Mouse (Mus musculus): ENCODE data around the gene Arhgap24. TPM values are rescaled to one million over a fixed set of nuclear protein-coding genes. Genes with fewer than 3 reads are reported as not detected.

The Arhgap24 gene
- total RNA-seq, 2 experiments from 2014 or later: 17.2 to 33.0 TPM

GRCm38 (mm10) chr5:102726985-102727384, 245.8 kb downstream of the Arhgap24 start:
- intact Hi-C loops (cut with DNase I): no loop called here
- DNase-seq: no peak

DNA sequence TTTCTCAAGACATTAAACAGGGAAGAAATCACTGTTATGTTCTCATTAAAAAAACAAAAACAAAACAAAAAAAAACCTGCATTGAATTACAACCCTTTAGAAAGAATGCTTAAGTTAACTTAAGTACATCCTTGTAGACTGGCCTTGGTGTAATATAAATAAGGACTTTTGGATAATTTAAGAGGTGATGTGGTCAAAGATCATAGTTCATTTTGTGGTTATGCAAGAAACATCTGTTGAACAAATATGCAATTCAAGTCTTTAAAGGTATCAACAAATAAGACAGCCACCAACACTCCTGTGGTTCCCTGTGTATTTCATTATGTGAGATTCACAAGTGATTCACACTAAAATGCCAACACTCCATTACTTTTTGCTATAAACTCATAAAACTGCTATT, 247.3 kb downstream of the Arhgap24 start:
- intact Hi-C loops (cut with DNase I): no loop called here
- DNase-seq: no peak

DNA sequence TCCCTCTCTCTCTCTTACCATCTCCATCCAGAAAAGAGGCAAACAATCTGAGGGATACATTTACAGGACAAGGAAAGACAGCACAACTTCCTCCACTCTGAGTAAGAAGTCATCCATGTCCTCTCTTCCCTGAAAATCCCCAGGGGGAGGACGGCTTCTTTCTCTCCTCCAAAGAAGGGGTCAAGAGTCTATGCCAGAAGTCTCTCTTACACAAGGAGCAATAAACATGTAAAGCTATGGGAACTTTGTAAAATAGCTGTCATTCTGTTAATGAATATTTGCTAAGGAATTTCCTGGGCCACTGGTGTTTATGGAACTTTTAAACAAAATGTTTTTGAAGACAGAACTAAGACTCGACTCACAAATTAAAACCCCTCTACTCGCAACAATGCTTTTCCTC, 248.3 kb downstream of the Arhgap24 start:
- intact Hi-C loops (cut with DNase I): no loop called here
- no peak for DNase-seq

- intact Hi-C loops (cut with DNase I): no loop called here
- no peak for DNase-seq
These were observed 254.9 kb downstream of the Arhgap24 start for GRCm38 (mm10) chr5:102736131-102736530.

GRCm38 (mm10) chr5:102742554-102743255, 261.5 kb downstream of the Arhgap24 start:
- intact Hi-C loops (cut with DNase I): no loop called here
- DNase-seq: no peak

GRCm38 (mm10) chr5:102743436-102743835, 262.2 kb downstream of the Arhgap24 start:
- intact Hi-C loops (cut with DNase I): no loop called here
- DNase-seq: no peak

GRCm38 (mm10) chr5:102744051-102744450, 262.9 kb downstream of the Arhgap24 start:
- DNase-seq: no peak
- intact Hi-C loops (cut with DNase I): no loop called here

GRCm38 (mm10) chr5:102748146-102748545, 267.0 kb downstream of the Arhgap24 start:
- no peak for DNase-seq
- intact Hi-C loops (cut with DNase I): no loop called here

DNA sequence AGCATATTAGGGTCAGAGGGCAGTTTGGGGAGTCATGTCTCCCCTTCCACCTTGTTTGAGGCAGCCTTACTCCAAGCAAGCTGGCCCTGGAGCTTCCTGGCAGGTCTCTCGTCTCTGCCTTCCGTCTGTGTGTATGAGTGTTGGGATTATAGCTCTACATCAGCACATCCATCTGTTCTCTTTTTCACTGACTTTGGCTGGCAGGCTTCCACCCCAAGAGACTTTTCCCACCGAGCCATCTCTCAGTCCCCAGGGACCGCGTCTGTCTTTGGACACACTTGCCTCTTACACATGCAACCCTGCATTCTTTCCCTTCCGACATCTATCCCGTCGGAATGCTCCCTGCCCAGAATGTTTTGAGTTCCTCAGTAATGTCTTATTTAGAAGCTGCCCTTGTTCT, 267.8 kb downstream of the Arhgap24 start:
- DNase-seq: no peak
- intact Hi-C loops (cut with DNase I): no loop called here

- intact Hi-C loops (cut with DNase I): no loop called here
- DNase-seq: no peak
These were observed 269.5 kb downstream of the Arhgap24 start for GRCm38 (mm10) chr5:102750674-102751073.

- no peak for DNase-seq
- intact Hi-C loops (cut with DNase I): no loop called here
These were observed 270.6 kb downstream of the Arhgap24 start for GRCm38 (mm10) chr5:102751661-102752307.

DNA sequence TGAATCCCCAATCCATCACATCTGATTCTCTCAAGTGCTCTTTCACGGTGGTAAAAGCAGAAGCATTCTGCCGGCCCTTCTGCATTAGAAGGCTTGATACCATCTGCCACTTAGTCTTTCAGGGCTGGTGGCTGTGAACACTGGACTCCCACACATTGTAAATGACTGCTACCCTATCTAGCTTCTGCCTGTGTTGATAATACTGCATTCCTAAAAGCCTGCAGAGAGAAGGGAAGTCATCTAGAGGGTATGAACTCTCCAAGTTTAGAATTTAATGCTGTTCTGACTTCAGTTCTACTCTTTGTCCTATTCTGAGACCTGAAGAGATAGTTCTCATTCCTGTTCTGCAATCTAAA, 271.1 kb downstream of the Arhgap24 start:
- intact Hi-C loops (cut with DNase I): no loop called here

DNA sequence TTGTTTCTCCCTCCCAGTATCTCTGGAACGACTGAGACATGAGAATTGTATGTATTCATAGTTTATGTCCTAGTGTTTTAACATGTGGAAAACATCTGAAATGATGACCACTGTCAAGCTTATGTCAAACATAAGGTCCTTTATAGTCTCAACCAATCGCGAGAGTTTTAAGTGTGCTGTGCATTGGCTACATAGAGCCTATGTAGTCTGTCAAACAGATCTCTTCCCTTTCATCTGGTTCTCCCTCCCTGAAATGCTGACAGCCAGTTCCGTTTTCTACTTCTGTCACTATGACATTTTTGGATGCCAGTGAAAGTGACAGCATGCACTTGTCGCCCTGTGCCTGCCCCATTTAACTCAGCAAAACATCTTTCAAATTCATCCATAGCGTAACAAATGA, 275.8 kb downstream of the Arhgap24 start:
- DNase-seq: no peak
- intact Hi-C loops (cut with DNase I): no loop called here

More for the DNA sequence above, 271.1 kb downstream of the Arhgap24 start:
- DNase-seq: no peak

GRCm38 (mm10) chr5:102765694-102766093, 284.5 kb downstream of the Arhgap24 start:
- intact Hi-C loops (cut with DNase I): loop anchor here (5.0 kb wide), 3 partner anchors 58 to 107 kb away; no protein-coding TSS in a partner anchor
- DNase-seq: no peak

DNA sequence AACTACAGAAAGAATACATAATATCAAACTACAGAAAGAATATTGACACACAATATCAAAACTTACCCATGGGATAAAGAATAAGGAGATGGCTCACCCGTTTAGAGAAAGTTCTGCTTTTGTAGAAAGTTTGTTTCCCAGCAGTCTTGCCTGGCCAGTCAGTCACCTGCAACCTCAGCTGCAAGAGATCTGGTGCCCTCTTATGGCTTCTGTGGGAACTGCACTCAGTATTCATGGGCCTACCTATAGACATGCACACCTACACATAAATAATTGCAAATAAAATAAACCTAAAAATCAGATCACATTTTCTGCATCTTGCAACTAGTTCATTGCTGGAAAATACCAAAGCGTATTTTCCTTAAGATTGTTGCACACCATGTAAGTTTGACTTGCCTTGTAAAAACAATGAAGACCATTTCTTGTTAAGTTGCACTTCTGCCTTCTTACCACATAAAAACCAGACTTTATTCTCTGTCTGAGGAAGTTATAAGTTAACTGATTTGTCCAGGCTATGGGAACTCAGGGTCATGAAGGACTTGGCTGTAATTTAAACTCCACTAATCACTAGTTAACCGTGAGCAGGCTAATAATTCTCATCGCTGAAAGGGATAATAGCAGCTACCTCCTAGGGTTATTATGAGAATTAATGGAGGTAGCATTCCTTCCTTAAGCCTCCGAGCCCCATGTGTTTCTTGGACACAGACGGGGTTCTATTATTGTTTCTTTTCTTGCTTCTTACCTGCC, 285.3 kb downstream of the Arhgap24 start:
- intact Hi-C loops (cut with DNase I): loop anchor here (5.0 kb wide), 3 partner anchors 59 to 106 kb away; no protein-coding TSS in a partner anchor
- DNase-seq: peak in 1 of 2 experiments; percentile 54

DNA sequence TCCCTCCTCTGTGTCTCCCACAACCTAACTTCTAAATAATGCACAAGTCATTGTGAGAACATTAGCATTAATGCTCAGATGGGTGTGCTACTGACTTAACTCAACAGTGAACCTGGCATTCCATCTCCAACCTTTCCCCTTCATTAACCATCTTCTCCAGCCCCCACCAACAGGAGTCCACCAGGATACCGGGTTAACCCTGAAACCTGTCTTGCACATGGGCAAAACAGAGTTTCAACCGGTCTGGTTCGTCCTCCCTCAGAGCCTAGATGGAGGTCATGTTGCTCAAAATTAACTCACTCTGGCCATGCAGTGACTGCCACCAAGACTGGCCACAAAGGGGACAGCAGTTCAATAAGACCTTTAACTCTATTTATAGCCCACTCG, 285.9 kb downstream of the Arhgap24 start:
- DNase-seq: no peak
- intact Hi-C loops (cut with DNase I): loop anchor here (5.0 kb wide), 3 partner anchors 60 to 105 kb away; no protein-coding TSS in a partner anchor

- no peak for DNase-seq
- intact Hi-C loops (cut with DNase I): loop anchor here (5.0 kb wide), 3 partner anchors 61 to 104 kb away; no protein-coding TSS in a partner anchor
These were observed 286.6 kb downstream of the Arhgap24 start for GRCm38 (mm10) chr5:102767822-102768221.

DNA sequence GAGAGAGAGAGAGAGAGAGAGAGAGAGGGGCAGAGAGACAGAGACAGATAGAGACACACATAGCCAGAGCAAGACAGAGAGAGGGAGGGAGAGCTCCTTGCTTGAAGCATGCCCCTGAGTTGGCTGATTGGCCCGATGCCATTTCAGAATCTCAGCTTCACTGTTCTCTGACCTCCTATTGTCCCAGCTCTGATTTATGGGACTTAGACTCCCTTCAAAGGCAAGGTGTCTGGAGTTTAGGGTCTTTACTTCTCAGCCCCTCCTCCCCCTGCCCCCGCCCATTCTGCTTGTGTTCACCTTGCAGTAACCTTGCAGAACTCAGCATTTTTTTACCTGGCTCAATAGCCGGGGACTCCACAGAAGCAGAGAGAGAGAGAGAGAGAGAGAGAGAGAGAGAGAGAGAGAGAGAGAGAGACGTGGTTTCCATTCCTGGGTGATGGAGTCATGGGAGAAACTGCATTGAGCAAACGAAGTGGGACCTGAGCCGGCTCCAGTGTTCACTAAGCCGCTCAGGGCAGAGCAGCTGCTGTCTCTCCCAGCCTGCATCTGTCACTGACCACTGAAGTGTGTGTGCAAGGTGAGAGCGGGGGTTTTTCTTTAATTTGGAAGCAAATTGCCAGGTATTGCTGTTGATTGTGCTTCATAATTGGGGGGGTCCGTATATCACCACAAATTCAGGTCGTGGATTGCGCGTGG, 287.3 kb downstream of the Arhgap24 start:
- intact Hi-C loops (cut with DNase I): loop anchor here (5.0 kb wide), 3 partner anchors 61 to 104 kb away; no protein-coding TSS in a partner anchor
- peak in 1 of 2 experiments; percentile 34 for DNase-seq

DNA sequence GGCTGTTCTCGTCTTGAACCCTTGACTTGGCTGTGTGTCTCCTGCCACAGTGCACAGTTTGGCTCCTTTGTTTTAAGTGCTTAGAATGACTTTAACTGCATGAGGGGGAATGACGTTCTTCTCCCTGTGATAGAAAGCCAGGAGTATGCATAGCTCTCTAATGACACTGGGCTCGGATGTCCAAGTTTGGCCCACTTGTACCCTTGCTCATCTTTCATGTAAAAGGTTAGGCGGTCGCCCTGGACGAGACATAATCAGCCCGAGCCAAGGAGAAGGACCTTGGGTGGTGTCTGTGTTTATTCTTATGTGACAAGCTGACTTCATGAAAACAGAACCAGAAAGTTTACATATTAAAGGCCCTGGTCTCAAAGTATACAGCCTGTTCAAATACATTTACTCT, 289.4 kb downstream of the Arhgap24 start:
- intact Hi-C loops (cut with DNase I): no loop called here
- no peak for DNase-seq

DNA sequence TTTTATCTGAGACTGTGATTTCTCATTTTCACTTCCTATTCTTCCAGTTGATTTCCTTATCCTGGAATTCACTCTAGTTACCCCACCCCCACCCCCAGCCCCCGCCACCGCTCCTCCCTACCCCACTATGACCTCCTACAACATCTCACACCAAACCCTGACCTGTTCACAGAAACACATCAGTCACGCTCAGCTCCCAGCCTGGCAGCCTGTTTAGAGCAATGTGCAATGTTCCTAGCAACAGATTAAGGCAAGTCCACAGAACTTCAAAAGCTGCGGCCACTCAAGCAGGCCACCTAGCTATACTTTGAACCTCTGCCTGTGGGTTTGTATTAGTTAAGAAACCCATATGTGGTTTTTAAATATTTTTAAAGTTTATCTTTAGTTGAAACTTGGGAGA, 293.3 kb downstream of the Arhgap24 start:
- intact Hi-C loops (cut with DNase I): no loop called here
- DNase-seq: no peak

- intact Hi-C loops (cut with DNase I): no loop called here
- DNase-seq: no peak
These were observed 296.1 kb downstream of the Arhgap24 start for GRCm38 (mm10) chr5:102777255-102777654.

Measured in heart, postnatal 36 days (tissue).